Mouse (Mus musculus) T-helper 1 cell (primary cell): Measurements from ENCODE around the gene Szrd1.

ENCODE experiments used
- in situ Hi-C: fragments of 300-600 bp; cut with MboI, MseI; formaldehyde crosslinking; loops from one replicate; pipeline ENCODE4 v1.15.1; 2025; ENCODE audit warnings: high pct_unique_total_duplicates

Szrd1 gene

DNA sequence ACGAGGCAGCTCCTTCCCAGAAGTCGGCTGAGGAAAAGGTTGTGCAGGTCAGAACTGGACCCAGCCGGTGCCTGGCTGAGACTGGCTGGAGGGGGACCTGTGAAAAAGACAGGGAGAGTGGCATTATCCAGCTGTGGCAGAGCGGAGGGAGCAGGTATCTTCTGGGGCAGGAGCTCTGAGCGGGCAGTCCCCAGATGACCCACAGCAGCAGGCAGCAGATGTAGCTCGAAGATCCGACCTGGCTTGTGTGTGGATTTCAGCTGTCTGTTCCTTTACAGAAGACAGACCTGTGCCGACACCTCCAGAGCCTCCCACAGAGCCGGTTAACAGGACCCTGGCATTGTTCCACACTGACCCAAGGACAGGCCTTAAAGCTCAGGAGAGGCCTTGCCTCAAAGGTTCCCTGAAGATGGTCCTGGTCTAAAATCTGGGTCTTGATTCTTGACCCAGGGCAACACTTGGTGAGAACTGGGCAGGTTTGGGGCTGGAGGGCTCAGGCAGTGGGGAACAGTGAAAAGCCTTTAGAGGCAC lies 72.0 kb downstream of the Szrd1 start:
- in situ Hi-C loops = loop anchor here (10.0 kb wide), 1 partner anchor 113 kb away; no protein-coding TSS in a partner anchor

DNA sequence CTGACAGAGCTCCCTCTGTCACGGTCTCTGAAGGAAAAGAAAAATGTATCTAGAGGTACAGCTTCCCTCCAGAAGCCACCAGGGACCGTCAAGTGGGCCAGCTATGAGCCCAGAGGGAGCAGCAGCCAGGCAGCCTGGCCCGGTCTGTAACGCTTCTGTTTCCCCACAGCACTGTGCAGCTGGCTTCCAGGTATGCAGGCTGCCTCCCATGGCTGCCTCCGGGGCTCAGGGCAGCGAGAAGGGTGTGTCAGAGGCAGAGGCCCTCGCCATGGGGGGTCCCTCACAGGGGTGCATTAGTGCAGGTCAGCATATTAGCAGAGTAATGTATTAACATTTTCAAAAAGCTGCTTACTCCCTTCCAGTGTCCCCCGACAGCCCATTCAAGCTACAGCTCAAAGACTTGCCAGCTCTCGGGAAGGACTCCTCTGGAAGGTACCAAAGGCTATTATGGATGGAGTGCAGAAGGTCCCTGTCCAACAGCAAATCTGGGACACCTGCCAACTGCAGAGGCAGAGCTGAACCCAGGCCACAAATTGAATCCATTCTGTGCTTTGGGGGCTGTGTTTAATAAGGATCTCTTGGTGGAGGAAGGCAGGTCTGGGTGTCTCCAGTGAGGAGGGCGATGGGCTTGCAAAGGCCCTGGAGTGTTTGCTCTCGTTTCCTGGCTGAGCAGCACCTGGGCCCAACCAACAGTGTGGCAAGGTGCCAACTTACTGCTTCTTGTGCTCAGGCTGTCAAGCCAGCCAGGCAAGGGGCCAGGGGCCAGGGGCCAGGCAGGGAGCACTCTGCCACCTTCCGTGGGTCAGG lies 72.7 kb downstream of the Szrd1 start:
- in situ Hi-C loops = loop anchor here (10.0 kb wide), 1 partner anchor 112 kb away; no protein-coding TSS in a partner anchor

DNA sequence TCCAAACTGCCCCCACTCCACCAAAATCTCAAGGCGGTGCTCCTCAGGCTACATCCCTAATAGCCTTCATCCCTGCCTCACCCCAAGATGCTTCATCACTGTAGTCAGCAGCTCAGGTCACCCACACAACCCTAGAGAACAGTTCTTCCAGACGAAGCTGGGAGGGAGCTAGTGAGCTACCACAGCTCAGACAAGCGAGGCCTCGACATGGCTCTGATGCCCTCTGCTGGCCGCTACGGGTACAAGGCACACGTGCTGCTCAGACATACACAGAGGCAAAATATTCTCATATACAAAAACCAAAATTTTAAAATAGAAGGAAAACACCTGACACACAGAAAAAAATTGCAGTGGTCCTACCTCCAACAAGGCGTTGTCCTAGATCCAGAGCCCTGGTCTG lies 74.5 kb downstream of the Szrd1 start:
- in situ Hi-C loops = loop anchor here (10.0 kb wide), 1 partner anchor 110 kb away; no protein-coding TSS in a partner anchor

GRCm38 (mm10) chr4:141064104-141064659 lies 75.4 kb downstream of the Szrd1 start:
- in situ Hi-C loops = loop anchor here (5.0 to 10.0 kb wide), 2 partner anchors 77 to 109 kb away; partner anchors contain the start of gene Atp13a2
